Mouse (Mus musculus): ENCODE results near the gene Lgals4. TPM values are rescaled to one million over a fixed set of nuclear protein-coding genes. Genes with fewer than 3 reads are reported as not detected.

The Lgals4 gene
- polyA plus RNA-seq, 2 experiments, result 5.9 to 18.0 TPM

DNA sequence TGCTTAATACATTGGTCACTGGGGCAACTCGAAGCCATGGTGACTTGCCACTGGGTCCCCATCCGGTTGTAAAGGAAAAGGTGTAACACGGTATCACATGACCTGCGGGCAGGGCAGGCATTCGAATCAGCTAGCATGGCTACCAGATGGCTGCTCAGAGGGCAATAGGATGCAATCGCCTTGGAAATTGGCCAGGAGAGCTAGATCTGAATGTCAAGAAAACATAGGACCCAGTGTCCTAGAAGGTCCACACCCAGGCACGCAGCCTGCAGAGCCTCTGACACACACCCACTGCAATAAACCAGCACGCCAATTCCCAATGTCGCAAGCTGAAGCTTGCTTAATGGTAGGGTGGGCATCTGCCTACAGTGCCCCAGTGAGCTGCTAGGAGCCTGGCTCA is 4.7 kb downstream of the Lgals4 start:
- WGBS, result 58% methylated on average over 9 of the region's 9 CpGs
- H3K9me3 ChIP-seq (ENCODE audit: control insufficient read depth, low read length), result no peaks in the 10 kb centered on the region
- H3K4me2 ChIP-seq (replicated peaks; ENCODE audit: low read depth, low read length, severe bottlenecking), result no peak overlapping the region
- H3K9ac ChIP-seq (ENCODE audit: low read depth, low read length, severe bottlenecking), result no peak overlapping the region
- no peaks in the 10 kb centered on the region for H3K27me3 ChIP-seq (ENCODE audit: control insufficient read depth, insufficient read depth, low read length)
- no peak overlapping the region for H3K27ac ChIP-seq (replicated peaks; ENCODE audit: low read depth, low read length)
- no peak for DNase-seq (ENCODE audit: low spot score)
- no peak for TF ChIP-seq POLR2A (IDR thresholded peaks at IDR 0.05; ENCODE audit: borderline replicate concordance, extremely low read depth, insufficient read depth, insufficient read length)
- H3K36me3 ChIP-seq (ENCODE audit: control insufficient read depth, insufficient read depth, low read length), result no peaks in the 10 kb centered on the region
- no peaks in the 10 kb centered on the region for H3K4me1 ChIP-seq (ENCODE audit: control insufficient read depth, insufficient read depth, low read length)
- ATAC-seq (ENCODE audit: low FRiP score, low read depth), result no peak
- no peak overlapping the region for H3K4me3 ChIP-seq (replicated peaks; ENCODE audit: low read length)

DNA sequence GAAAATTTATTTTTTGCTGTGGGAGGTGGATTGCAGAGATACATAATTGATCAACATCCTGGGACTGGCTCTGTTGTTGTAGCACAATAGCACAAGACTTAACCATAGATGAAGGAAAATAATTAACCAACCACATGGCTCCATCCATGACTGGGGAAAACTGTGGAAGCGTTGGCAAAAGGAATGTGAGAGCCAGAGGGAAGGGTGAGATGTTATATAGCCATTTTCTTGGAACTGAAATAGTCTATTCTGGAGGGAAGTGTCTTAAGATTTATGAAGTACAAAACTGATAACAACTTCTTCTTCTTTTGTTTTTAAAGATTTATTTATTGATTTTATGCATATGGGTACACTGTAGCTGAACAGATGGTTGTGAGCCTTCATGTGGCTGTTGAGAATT is 13.6 kb downstream of the Lgals4 start:
- ATAC-seq (ENCODE audit: low FRiP score, low read depth) (no peak), DNase-seq (ENCODE audit: low spot score) (no peak)
- Histone ChIP-seq H3K27ac (replicated peaks; ENCODE audit: low read depth, low read length) (no peak overlapping the region), H3K9me3 (ENCODE audit: control insufficient read depth, low read length) (no peaks in the 10 kb centered on the region), H3K9ac (ENCODE audit: low read depth, low read length, severe bottlenecking) (no peak overlapping the region), H3K4me3 (replicated peaks; ENCODE audit: low read length) (no peak overlapping the region), H3K36me3 (ENCODE audit: control insufficient read depth, insufficient read depth, low read length) (no peaks in the 10 kb centered on the region), H3K4me1 (ENCODE audit: control insufficient read depth, insufficient read depth, low read length) (peaks cover 14% of the 10 kb centered on the region), H3K4me2 (replicated peaks; ENCODE audit: low read depth, low read length, severe bottlenecking) (no peak overlapping the region), H3K27me3 (ENCODE audit: control insufficient read depth, insufficient read depth, low read length) (no peaks in the 10 kb centered on the region)
- 69% methylated on average over 1 of the region's 1 CpGs for WGBS
- TF ChIP-seq POLR2A (IDR thresholded peaks at IDR 0.05; ENCODE audit: borderline replicate concordance, extremely low read depth, insufficient read depth, insufficient read length), result no peak

DNA sequence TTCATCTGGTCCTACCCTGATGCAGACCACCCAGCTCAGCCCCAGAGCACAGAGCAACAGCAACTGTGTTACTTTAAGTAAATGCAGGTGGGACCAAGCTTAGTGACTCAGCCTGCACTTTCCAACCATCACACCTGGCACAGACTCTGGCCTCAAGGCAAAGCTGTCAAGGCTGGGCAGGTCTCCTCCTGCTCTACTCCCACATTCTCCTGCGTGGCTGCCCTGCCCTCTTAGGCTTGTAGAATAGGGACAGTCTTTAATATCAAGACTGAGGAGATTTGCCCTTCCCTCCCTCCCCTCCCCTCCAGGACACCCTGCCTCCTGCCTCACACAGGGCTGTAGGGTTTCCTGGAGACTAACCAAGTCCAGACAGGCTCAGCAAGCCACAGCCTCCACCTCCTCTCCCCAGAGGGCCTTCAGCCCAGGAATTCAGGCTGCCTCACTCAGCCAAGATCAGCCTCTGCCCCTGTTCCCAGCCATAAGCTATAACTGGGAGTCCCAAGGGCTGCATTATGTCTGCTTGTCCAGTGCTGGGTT is 16.1 kb downstream of the Lgals4 start:
- Histone ChIP-seq H3K4me1 (ENCODE audit: control insufficient read depth, insufficient read depth, low read length) (peaks cover 14% of the 10 kb centered on the region), H3K9ac (ENCODE audit: low read depth, low read length, severe bottlenecking) (peak overlapping the region; percentile 31; the same call in 1 of the 2 replicates), H3K9me3 (ENCODE audit: control insufficient read depth, low read length) (no peaks in the 10 kb centered on the region), H3K36me3 (ENCODE audit: control insufficient read depth, insufficient read depth, low read length) (no peaks in the 10 kb centered on the region), H3K27ac (replicated peaks; ENCODE audit: low read depth, low read length) (peak overlapping the region; percentile 67), H3K4me3 (replicated peaks; ENCODE audit: low read length) (no peak overlapping the region), H3K27me3 (ENCODE audit: control insufficient read depth, insufficient read depth, low read length) (no peaks in the 10 kb centered on the region), H3K4me2 (replicated peaks; ENCODE audit: low read depth, low read length, severe bottlenecking) (no peak overlapping the region)
- 19% methylated on average over 1 of the region's 1 CpGs for WGBS
- DNase-seq (ENCODE audit: low spot score), result peak; percentile 64
- no peak for TF ChIP-seq POLR2A (IDR thresholded peaks at IDR 0.05; ENCODE audit: borderline replicate concordance, extremely low read depth, insufficient read depth, insufficient read length)
- peak; percentile 78 for ATAC-seq (ENCODE audit: low FRiP score, low read depth)

DNA sequence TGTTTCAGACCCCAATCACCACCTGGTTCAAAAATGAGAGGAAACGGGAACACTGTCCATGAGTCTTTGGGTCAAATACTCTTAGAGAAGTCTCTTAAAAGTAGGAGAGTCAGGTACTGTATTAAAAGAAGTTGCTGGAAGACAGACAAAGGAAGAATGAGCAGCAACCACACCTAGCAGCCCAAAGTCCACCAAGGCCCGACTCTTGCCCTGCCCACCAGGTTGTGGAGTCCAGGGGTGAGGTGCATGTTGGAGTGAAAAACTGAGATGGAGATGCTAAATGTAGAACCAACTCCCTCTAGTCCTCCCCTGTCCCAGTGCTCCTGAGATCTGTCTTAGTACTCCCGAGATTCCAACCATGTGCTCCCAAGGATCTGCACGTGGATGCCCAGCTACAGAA is 17.0 kb downstream of the Lgals4 start:
- TF ChIP-seq POLR2A (IDR thresholded peaks at IDR 0.05; ENCODE audit: borderline replicate concordance, extremely low read depth, insufficient read depth, insufficient read length), result no peak
- Histone ChIP-seq H3K27ac (replicated peaks; ENCODE audit: low read depth, low read length) (peak overlapping the region; percentile 67; the same call in 1 of the 2 replicates), H3K36me3 (ENCODE audit: control insufficient read depth, insufficient read depth, low read length) (no peaks in the 10 kb centered on the region)

DNA sequence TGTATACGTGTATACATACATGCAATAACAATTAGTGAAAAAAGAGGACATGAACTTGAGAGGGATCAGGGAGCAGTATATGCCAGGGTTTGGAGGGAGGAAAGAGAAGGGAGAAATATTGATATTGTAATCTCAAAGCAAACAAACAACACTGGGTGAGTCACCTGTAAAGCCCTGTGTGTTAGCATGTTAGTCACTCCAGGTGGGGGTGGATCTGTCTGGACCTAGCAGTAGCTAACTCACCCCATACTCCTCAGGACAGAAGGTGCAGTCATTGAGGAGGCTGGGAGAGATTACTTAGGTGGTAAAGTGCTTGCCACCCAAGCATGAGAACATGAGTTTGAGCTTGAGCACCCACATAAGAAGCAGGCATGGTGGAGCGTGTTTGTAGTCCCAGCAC is 26.3 kb downstream of the Lgals4 start:
- no peak overlapping the region for H3K4me2 ChIP-seq (replicated peaks; ENCODE audit: low read depth, low read length, severe bottlenecking)
- ATAC-seq (ENCODE audit: low FRiP score, low read depth), result no peak
- H3K9ac ChIP-seq (ENCODE audit: low read depth, low read length, severe bottlenecking), result no peak overlapping the region
- no peaks in the 10 kb centered on the region for H3K36me3 ChIP-seq (ENCODE audit: control insufficient read depth, insufficient read depth, low read length)
- TF ChIP-seq POLR2A (IDR thresholded peaks at IDR 0.05; ENCODE audit: borderline replicate concordance, extremely low read depth, insufficient read depth, insufficient read length), result no peak
- no peaks in the 10 kb centered on the region for H3K27me3 ChIP-seq (ENCODE audit: control insufficient read depth, insufficient read depth, low read length)
- no peak overlapping the region for H3K27ac ChIP-seq (replicated peaks; ENCODE audit: low read depth, low read length)
- 0 out of 2 replicates have a peak, but pooled peaks cover 3% of the 10 kb centered on the region for H3K9me3 ChIP-seq (ENCODE audit: control insufficient read depth, low read length)
- H3K4me3 ChIP-seq (replicated peaks; ENCODE audit: low read length), result no peak overlapping the region
- DNase-seq (ENCODE audit: low spot score), result no peak
- 90% methylated on average over 2 of the region's 2 CpGs for WGBS
- H3K4me1 ChIP-seq (ENCODE audit: control insufficient read depth, insufficient read depth, low read length), result peaks cover 12% of the 10 kb centered on the region

More for the DNA sequence above, 17.0 kb downstream of the Lgals4 start:
- 0 out of 2 replicates have a peak overlapping the region, but pooled peaks have one; percentile 28 for H3K9ac ChIP-seq (ENCODE audit: low read depth, low read length, severe bottlenecking)
- peaks cover 14% of the 10 kb centered on the region for H3K4me1 ChIP-seq (ENCODE audit: control insufficient read depth, insufficient read depth, low read length)
- ATAC-seq (ENCODE audit: low FRiP score, low read depth), result no peak
- no peak overlapping the region for H3K4me2 ChIP-seq (replicated peaks; ENCODE audit: low read depth, low read length, severe bottlenecking)
- no peak for DNase-seq (ENCODE audit: low spot score)
- no peaks in the 10 kb centered on the region for H3K9me3 ChIP-seq (ENCODE audit: control insufficient read depth, low read length)
- H3K4me3 ChIP-seq (replicated peaks; ENCODE audit: low read length), result no peak overlapping the region
- no peaks in the 10 kb centered on the region for H3K27me3 ChIP-seq (ENCODE audit: control insufficient read depth, insufficient read depth, low read length)
- WGBS, result 80% methylated on average over 4 of the region's 4 CpGs

Measured in limb, embryonic 14.5 days (tissue).